24 mouse cellular contexts compared by ENCODE assay signal in genomic region chr13:38623296-38623695, GRCm38 (mm10). TPM values are rescaled to one million over a fixed set of nuclear protein-coding genes. Genes with fewer than 3 reads are reported as not detected.
DNase-seq lines count a peak whose midpoint lies in the region; ATAC-seq lines count a peak whose summit lies in the region.
"Had no signal": no experiment of that assay in that cellular context is flagged by ENCODE, and none has a peak within 500 bp of the region (broad histone marks: within the 10 kb centered on the region; RNA-seq: fewer than 3 reads in every experiment).

No protein-coding gene starts in this region.

- 70% methylated on average over 5 of the region's 5 CpGs for WGBS in liver, embryonic 12.5 days (ENCODE audit: insufficient replicate concordance)
- WGBS in forebrain, embryonic 14.5 days, result 91% methylated on average over 5 of the region's 5 CpGs

- H3K27ac ChIP-seq in liver, embryonic 12.5 days, result no peak overlapping the region
- H3K27ac ChIP-seq in forebrain, embryonic 14.5 days (ENCODE audit: low read depth, low read length), result no peak overlapping the region
- H3K27ac ChIP-seq: embryonic facial prominence, embryonic 12.5 days; embryonic facial prominence, embryonic 15.5 days; forebrain, embryonic 15.5 days; heart, embryonic 10.5 days; heart, embryonic 13.5 days; hindbrain, embryonic 14.5 days; hindbrain, postnatal 0 days had no signal

- peaks cover 11% of the 10 kb centered on the region; the same call in 1 of the 2 replicates for H3K4me1 ChIP-seq in liver, embryonic 12.5 days
- H3K4me1 ChIP-seq in forebrain, embryonic 14.5 days (ENCODE audit: control insufficient read depth, insufficient read depth, low read length), result no peaks in the 10 kb centered on the region
- H3K4me1 ChIP-seq: embryonic facial prominence, embryonic 12.5 days had no signal

- H3K4me2 ChIP-seq in liver, embryonic 12.5 days, result no peak overlapping the region
- no peak overlapping the region for H3K4me2 ChIP-seq in forebrain, embryonic 14.5 days (ENCODE audit: low read length)
- H3K4me2 ChIP-seq: embryonic facial prominence, embryonic 12.5 days; embryonic facial prominence, embryonic 15.5 days; forebrain, embryonic 15.5 days; heart, embryonic 13.5 days; hindbrain, embryonic 14.5 days had no signal

- no peak; the same call in 1 of the 2 replicates for ATAC-seq in liver, embryonic 12.5 days
- no peak for ATAC-seq in forebrain, embryonic 14.5 days
- ATAC-seq: CD4-positive, CD25-positive, alpha-beta regulatory T cell, adult 4 months; forebrain, embryonic 15.5 days; hindbrain, postnatal 0 days; inflammation-experienced regulatory T-cells, adult 6 months had no signal

- H3K9ac ChIP-seq in liver, embryonic 12.5 days, result no peak overlapping the region
- H3K9ac ChIP-seq in forebrain, embryonic 14.5 days (ENCODE audit: low read length), result no peak overlapping the region
- H3K9ac ChIP-seq: embryonic facial prominence, embryonic 12.5 days; embryonic facial prominence, embryonic 15.5 days; forebrain, embryonic 15.5 days; heart, embryonic 13.5 days; hindbrain, embryonic 14.5 days had no signal

- H3K27me3 ChIP-seq in liver, embryonic 12.5 days (replicated peaks), result no peaks in the 10 kb centered on the region
- H3K27me3 ChIP-seq in forebrain, embryonic 14.5 days (replicated peaks; ENCODE audit: control insufficient read depth, insufficient read depth, low read length), result no peaks in the 10 kb centered on the region
- H3K27me3 ChIP-seq: embryonic facial prominence, embryonic 12.5 days; embryonic facial prominence, embryonic 15.5 days; forebrain, embryonic 15.5 days; heart, embryonic 13.5 days had no signal

- H3K36me3 ChIP-seq in liver, embryonic 12.5 days, result peaks cover 27% of the 10 kb centered on the region
- no peaks in the 10 kb centered on the region for H3K36me3 ChIP-seq in forebrain, embryonic 14.5 days (ENCODE audit: control insufficient read depth, insufficient read depth, low read length)
- H3K36me3 ChIP-seq: embryonic facial prominence, embryonic 12.5 days; embryonic facial prominence, embryonic 15.5 days; forebrain, embryonic 15.5 days had no signal

- no peaks in the 10 kb centered on the region for H3K9me3 ChIP-seq in liver, embryonic 12.5 days (replicated peaks)
- H3K9me3 ChIP-seq in forebrain, embryonic 14.5 days (replicated peaks; ENCODE audit: control insufficient read depth, low read length), result no peaks in the 10 kb centered on the region
- H3K9me3 ChIP-seq: embryonic facial prominence, embryonic 12.5 days; embryonic facial prominence, embryonic 15.5 days; forebrain, embryonic 15.5 days; heart, embryonic 10.5 days; heart, embryonic 13.5 days had no signal

- no peak overlapping the region for H3K4me3 ChIP-seq in liver, embryonic 12.5 days
- H3K4me3 ChIP-seq in forebrain, embryonic 14.5 days (ENCODE audit: low read depth, low read length), result no peak overlapping the region
- H3K4me3 ChIP-seq: embryonic facial prominence, embryonic 12.5 days; embryonic facial prominence, embryonic 15.5 days; forebrain, embryonic 15.5 days; heart, embryonic 10.5 days; heart, embryonic 13.5 days had no signal

- peak; percentile 30 for DNase-seq in liver
- DNase-seq in adrenal gland, postnatal 10 days, result peak; percentile 36
- DNase-seq in adrenal gland, postnatal 14 days, result peak; percentile 43
- peak; percentile 15 for DNase-seq in brain, adult 2 months (ENCODE audit: low read depth, low spot score)
- DNase-seq in heart, adult 9 months (ENCODE audit: low spot score in 2 of 2), result no peak
- DNase-seq in forebrain, embryonic 14.5 days (ENCODE audit: low spot score), result no peak
- DNase-seq in thymus, postnatal 36 days, result no peak
- DNase-seq: cerebellum, adult 11 months; cerebellum, adult 9-11 months; cerebellum, postnatal 25 days; gastrocnemius, postnatal 25 days; heart, adult 18-20 months; heart, postnatal 14 days; heart, postnatal 4 days had no signal

RNA-seq across cellular contexts. Expression of gene Bloc1s5, which starts 11.6 kb away (rescaled TPM):
- polyA plus RNA-seq in liver, embryonic 12.5 days (2016; fragmentation: Nextera tagmentation; extraction: Ambion mirVana), result 16.0 and 16.4 TPM in 2 replicates
- total RNA-seq in adrenal gland, postnatal 10 days (2021), result 10 to 100 TPM; 20.0 to 25.0 TPM
- 13.8 and 17.9 TPM in 2 replicates for total RNA-seq in adrenal gland, postnatal 14 days (2021)
- polyA plus RNA-seq in forebrain, embryonic 14.5 days (2014; fragmentation: Nextera tagmentation; extraction: Ambion mirVana), result 21.6 and 24.6 TPM in 2 replicates

RNA-seq across cellular contexts. Expression of gene Eef1e1, which starts 35.6 kb away (rescaled TPM):
- 62.0 and 62.2 TPM in 2 replicates for polyA plus RNA-seq in liver, embryonic 12.5 days (2016; fragmentation: Nextera tagmentation; extraction: Ambion mirVana)
- total RNA-seq in adrenal gland, postnatal 10 days (2021), result 10 to 100 TPM; 24.9 to 33.8 TPM
- total RNA-seq in adrenal gland, postnatal 14 days (2021), result 31.8 and 41.2 TPM in 2 replicates
- polyA plus RNA-seq in forebrain, embryonic 14.5 days (2014; fragmentation: Nextera tagmentation; extraction: Ambion mirVana), result 104 and 112 TPM in 2 replicates

Comparison
In these comparisons a context has a peak if more than half of its experiments do, and no peak if none do; other contexts are left out.
1. DNase-seq: peak in liver (single experiment), adrenal gland, postnatal 10 days (single experiment), adrenal gland, postnatal 14 days (single experiment) and brain, adult 2 months (single experiment); none in heart, adult 9 months (0 of 2), forebrain, embryonic 14.5 days (single experiment) and thymus, postnatal 36 days (0 of 2).